Mouse (Mus musculus): ENCODE measurements around the gene Fam193b. TPM values are rescaled to one million over a fixed set of nuclear protein-coding genes. Genes with fewer than 3 reads are reported as not detected.
"Not testable (repeated sequence)": the region's sequence is repeated elsewhere in the genome, so short reads cannot be mapped to it uniquely, and the experiment has no call there.

The Fam193b gene
- total RNA-seq, 2 experiments from 2014 or later, result 9.6 to 13.4 TPM

GRCm38 (mm10) chr13:55575932-55576331 is 5.0 kb upstream of the Fam193b start:
- DNase-seq, result no peak
- intact Hi-C loops (cut with DNase I), result loop anchor here (5.0 kb wide), 1 partner anchor 34 kb away; no protein-coding TSS in a partner anchor

GRCm38 (mm10) chr13:55574321-55574720 is 3.4 kb upstream of the Fam193b start:
- no peak for DNase-seq
- intact Hi-C loops (cut with DNase I), result no loop called here

GRCm38 (mm10) chr13:55573432-55573831 is 2.5 kb upstream of the Fam193b start, which contains the start of gene Tmed9:
TSS of gene Tmed9 (plus strand) at chr13:55573732.
- no peak for DNase-seq
- intact Hi-C loops (cut with DNase I), result no loop called here

- intact Hi-C loops (cut with DNase I), result no loop called here
- no peak for DNase-seq
Observed at GRCm38 (mm10) chr13:55571977-55572376, 1.1 kb upstream of the Fam193b start.

GRCm38 (mm10) chr13:55570286-55570973 is 490 bp downstream of the Fam193b start:
- DNase-seq, result peak in 1 of 2 experiments; percentile 40
- intact Hi-C loops (cut with DNase I), result no loop called here

GRCm38 (mm10) chr13:55569726-55570285 is 1.1 kb downstream of the Fam193b start:
- DNase-seq, result no peak
- intact Hi-C loops (cut with DNase I), result no loop called here

GRCm38 (mm10) chr13:55568524-55568923 is 2.4 kb downstream of the Fam193b start:
- intact Hi-C loops (cut with DNase I); DNase-seq: not testable (repeated sequence)

GRCm38 (mm10) chr13:55567949-55568348 is 3.0 kb downstream of the Fam193b start:
- no peak for DNase-seq
- intact Hi-C loops (cut with DNase I), result no loop called here

- DNase-seq, result no peak
- intact Hi-C loops (cut with DNase I), result no loop called here
Observed at GRCm38 (mm10) chr13:55567001-55567400, 3.9 kb downstream of the Fam193b start.

- no peak for DNase-seq
Observed at GRCm38 (mm10) chr13:55563266-55563879, 7.5 kb downstream of the Fam193b start.

GRCm38 (mm10) chr13:55557499-55557898 is 13.4 kb downstream of the Fam193b start:
- DNase-seq, result no peak
- intact Hi-C loops (cut with DNase I), result no loop called here

More at GRCm38 (mm10) chr13:55563266-55563879, 7.5 kb downstream of the Fam193b start:
- intact Hi-C loops (cut with DNase I), result no loop called here

GRCm38 (mm10) chr13:55555921-55556320 is 15.0 kb downstream of the Fam193b start:
- DNase-seq, result no peak
- intact Hi-C loops (cut with DNase I), result no loop called here

GRCm38 (mm10) chr13:55549061-55549460 is 21.9 kb downstream of the Fam193b start:
- intact Hi-C loops (cut with DNase I), result no loop called here

GRCm38 (mm10) chr13:55548426-55548825 is 22.5 kb downstream of the Fam193b start:
- intact Hi-C loops (cut with DNase I), result no loop called here
- no peak for DNase-seq

More at GRCm38 (mm10) chr13:55549061-55549460, 21.9 kb downstream of the Fam193b start:
- no peak for DNase-seq

- no peak for DNase-seq
- intact Hi-C loops (cut with DNase I), result no loop called here
Observed at GRCm38 (mm10) chr13:55547916-55548315, 23.0 kb downstream of the Fam193b start.

GRCm38 (mm10) chr13:55544792-55545191 is 26.1 kb downstream of the Fam193b start:
- intact Hi-C loops (cut with DNase I), result loop anchor here (5.0 kb wide), 1 partner anchor 33 kb away; no protein-coding TSS in a partner anchor
- DNase-seq, result no peak

GRCm38 (mm10) chr13:55543447-55543846 is 27.5 kb downstream of the Fam193b start:
- intact Hi-C loops (cut with DNase I), result loop anchor here (5.0 kb wide), 1 partner anchor 34 kb away; no protein-coding TSS in a partner anchor
- DNase-seq, result no peak

- intact Hi-C loops (cut with DNase I), result loop anchor here (5.0 kb wide), 1 partner anchor 34 kb away; no protein-coding TSS in a partner anchor
- DNase-seq, result no peak
Observed at GRCm38 (mm10) chr13:55542891-55543290, 28.0 kb downstream of the Fam193b start.

GRCm38 (mm10) chr13:55540933-55541332 is 30.0 kb downstream of the Fam193b start:
- DNase-seq, result no peak
- intact Hi-C loops (cut with DNase I), result loop anchor here (5.0 kb wide), 1 partner anchor 36 kb away; no protein-coding TSS in a partner anchor

GRCm38 (mm10) chr13:55536194-55537175 is 34.4 kb downstream of the Fam193b start, which contains the start of gene Ddx41:
TSS of gene Ddx41 (minus strand) at chr13:55536658.
- peak; percentile 98 to 100 for DNase-seq
- intact Hi-C loops (cut with DNase I), result no loop called here

All from gastrocnemius, postnatal 36 days (tissue).